Mouse (Mus musculus): ENCODE measurements at regions not wholly inside any gene's neighbourhood (a gene's known extent, or its start where the extent isn't known, plus 50 kb on each side); places are given as distances from the start of the nearest gene placed in this dataset.

DNA sequence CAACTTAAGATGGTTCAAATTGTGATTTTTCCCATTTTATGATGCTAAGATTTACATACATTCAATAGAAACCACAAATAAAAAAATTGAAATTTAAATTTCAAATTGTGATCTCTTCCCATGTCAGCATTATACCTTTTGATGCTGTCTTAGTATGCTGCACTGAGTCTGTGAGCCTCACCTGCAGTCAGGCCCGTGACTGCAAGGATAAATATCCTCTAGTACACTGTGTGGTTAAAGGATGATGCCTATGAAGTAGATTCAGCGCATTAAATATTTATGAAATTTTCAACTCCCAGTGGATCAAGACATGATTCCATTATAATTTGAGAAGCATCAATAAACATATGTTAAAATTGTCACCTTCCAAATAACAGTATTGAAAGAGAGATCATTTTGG lies 340.4 kb downstream of the Mllt3 start:
- TF ChIP-seq CTCF (IDR thresholded peaks at IDR 0.05; ENCODE audit: extremely low read depth, insufficient read length, insufficient replicate concordance, low read depth, low read length) = no peak
- no peak for TF ChIP-seq POLR2A (IDR thresholded peaks at IDR 0.05; ENCODE audit: low read depth, low read length)
